Mouse (Mus musculus): ENCODE measurements around the gene Bco2.

The Bco2 gene

DNA sequence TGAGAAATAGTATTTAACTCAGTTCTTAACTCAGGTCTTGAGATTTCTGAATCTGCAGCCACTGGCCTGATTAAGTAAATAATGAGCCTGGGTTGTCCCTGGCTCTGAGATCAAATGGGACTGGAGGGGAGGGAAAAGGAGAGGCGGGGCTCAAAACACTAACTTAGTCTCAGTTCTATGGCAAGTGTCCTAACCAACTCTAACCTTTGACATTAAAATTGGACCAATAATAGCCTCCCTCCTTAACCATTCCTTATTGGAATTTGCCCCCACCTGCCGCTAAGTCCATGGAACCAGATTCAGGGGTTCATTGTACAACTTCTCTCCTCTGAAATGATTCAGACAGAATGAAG is at the start of gene Bco2:
Gene Bco2 (minus strand): TSS at position 88 of the 353 bp plus-strand sequence.
- peak; percentile 54 for DNase-seq (ENCODE audit: low read depth, low spot score)

GRCm38 (mm10) chr9:50604338-50604737 is 49.4 kb upstream of the Bco2 start:
- DNase-seq (ENCODE audit: low read depth, low spot score), result no peak

DNA sequence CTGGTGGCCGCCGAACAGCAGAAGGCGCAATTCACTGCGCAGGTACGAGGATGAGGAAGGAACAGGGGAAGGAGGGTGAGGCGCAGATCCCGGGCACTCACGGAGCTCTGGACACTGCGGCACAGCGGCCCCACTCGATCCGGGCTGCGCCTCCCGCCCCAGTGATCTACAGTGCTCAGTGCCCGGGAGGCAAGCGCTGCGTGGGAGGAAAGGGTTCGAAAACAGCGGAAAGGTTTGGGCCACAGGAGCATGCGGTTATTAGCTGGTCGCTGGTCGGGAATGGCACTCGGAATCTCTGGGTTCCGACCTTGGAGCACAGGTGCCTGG is 49.0 kb upstream of the Bco2 start:
- DNase-seq (ENCODE audit: low read depth, low spot score), result no peak

- peak; percentile 98 for DNase-seq (ENCODE audit: low read depth, low spot score)
These were observed 48.4 kb upstream of the Bco2 start, which contains the start of the genes Sdhd and Timm8b for GRCm38 (mm10) chr9:50603189-50603997. Sdhd (minus strand) TSS chr9:50603812. Timm8b (plus strand) TSS chr9:50603910.

- peak; percentile 68 for DNase-seq (ENCODE audit: low read depth, low spot score)
These were observed 47.3 kb upstream of the Bco2 start for GRCm38 (mm10) chr9:50602055-50602845.

- DNase-seq (ENCODE audit: low read depth, low spot score), result no peak
These were observed 46.6 kb upstream of the Bco2 start for GRCm38 (mm10) chr9:50601536-50601935.

DNA sequence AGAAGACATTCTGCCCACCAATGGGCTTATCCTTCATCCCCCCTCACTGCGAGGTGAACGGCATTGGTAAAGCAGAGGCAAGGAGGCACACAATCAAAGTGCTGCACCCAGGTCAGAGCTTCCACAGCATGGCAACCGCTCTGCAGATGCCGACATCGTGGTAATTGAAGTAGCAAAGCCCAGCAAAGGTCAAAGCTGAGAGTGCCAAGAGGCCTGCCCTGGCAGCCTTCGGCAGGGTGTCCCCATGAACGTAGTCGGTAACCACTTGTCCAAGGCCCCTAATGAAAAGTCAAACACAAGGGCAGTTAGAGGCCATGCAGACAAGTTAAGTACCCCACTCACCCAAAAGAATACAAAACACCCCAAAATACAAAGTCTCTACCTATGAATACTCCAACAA is 42.0 kb upstream of the Bco2 start:
- no peak for DNase-seq (ENCODE audit: low read depth, low spot score)

GRCm38 (mm10) chr9:50594794-50595417 is 39.9 kb upstream of the Bco2 start:
- no peak for DNase-seq (ENCODE audit: low read depth, low spot score)

DNA sequence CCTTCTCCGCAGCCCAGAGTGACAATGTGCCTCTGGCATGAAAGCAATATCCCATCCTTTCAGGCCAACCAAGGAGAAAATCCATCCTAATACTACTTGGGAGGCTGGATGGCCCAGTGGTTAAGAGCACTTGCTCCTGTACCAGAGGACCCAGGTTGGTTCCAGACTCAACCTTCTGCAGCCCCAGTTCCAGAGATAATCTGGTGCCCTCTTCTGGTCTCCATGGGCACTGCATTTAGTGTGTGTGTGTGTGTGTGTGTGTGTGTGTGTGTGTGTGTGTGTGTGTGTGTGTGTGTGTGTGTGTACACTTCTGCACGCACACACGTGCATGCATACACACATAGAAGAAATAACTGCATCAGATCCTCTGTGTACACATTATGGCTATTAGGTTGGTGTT is 38.6 kb upstream of the Bco2 start:
- DNase-seq (ENCODE audit: low read depth, low spot score), result peak; percentile 72

DNA sequence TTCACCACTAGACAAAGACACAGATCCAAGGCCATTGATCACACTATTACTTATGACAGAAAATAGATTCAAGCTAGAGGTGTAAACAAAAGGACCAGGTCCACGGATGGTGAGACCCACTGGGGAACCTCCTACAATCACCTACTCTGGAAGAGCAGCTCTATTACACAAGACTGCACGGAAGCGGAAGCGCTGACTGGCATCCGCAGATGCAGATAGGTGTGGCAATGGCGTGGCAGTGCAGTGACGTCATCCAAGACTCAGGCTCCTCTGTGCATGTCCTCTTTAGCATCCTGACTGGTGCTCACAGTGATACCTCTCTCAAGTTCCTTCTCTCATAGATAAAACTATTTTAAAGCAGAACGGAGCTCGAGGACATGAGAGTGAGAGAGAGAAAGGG is 38.0 kb upstream of the Bco2 start:
- DNase-seq (ENCODE audit: low read depth, low spot score), result peak; percentile 16

- no peak for DNase-seq (ENCODE audit: low read depth, low spot score)
These were observed 36.0 kb upstream of the Bco2 start for GRCm38 (mm10) chr9:50590856-50591518.

GRCm38 (mm10) chr9:50586955-50587354 is 32.0 kb upstream of the Bco2 start:
- no peak for DNase-seq (ENCODE audit: low read depth, low spot score)

GRCm38 (mm10) chr9:50585145-50585818 is 30.3 kb upstream of the Bco2 start:
- no peak for DNase-seq (ENCODE audit: low read depth, low spot score)

- no peak for DNase-seq (ENCODE audit: low read depth, low spot score)
These were observed 25.4 kb upstream of the Bco2 start for GRCm38 (mm10) chr9:50580370-50580769.

DNA sequence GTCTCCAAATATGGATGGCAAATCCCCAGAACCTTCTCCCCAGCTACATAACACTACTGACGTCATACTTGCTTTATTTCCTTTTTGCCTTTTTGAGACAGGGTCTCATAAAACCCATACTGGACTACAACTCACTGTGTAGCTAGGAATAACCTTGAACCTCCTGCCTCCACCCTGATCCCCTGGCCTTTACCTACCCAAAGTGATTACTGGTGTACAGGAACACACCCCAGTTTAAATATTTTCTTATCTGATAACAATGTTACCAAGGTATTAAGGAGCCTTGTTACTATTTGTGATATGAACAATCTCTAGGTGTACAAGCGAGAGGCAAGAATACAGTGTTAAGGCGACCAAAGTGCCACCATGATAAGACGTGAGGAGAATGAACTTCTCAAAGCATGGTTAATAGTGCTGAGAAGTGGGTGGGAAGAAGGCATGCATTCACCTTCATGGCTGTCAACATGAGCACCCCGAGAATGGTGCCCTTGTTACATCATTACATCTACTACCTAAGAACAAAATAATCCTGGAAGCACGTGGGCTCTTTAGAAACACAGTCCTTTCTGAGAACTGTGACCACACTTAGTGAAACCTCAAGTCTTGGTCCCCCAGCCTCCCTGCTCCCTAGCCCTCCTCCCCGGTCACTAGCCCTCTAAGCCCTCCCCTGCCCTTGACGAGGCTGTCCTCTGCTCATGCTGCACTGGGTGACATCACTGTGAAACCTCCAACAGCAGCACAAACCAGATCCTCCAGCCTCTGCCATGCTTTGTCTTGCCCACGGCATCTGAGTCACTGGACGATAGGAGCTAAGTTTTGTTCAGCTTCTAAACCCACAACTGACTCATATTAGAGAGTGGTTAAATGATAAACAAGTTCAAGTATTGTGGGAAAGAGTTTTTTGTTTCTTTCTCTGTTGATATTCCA is 14.9 kb upstream of the Bco2 start:
- DNase-seq (ENCODE audit: low read depth, low spot score), result no peak

DNA sequence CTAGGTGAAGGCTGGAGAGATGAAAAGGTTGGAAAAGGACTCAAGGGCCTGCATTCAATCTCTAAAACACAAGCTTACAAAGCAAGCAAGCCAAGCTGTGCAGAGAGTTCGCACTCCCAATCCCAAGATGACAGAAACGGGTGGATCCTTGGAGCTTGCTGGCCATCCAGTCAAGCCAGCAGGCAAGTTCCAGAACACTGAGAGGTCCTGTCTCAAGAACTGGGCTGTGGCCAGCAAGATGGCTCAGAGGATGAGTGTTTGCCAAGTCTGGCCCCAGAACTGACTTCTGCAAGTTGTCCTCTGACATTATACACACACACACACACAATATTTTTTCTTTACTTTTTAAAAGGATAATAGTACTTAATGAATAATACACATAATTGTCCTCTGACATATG is 12.9 kb upstream of the Bco2 start:
- no peak for DNase-seq (ENCODE audit: low read depth, low spot score)

GRCm38 (mm10) chr9:50567372-50567771 is 12.4 kb upstream of the Bco2 start:
- DNase-seq (ENCODE audit: low read depth, low spot score), result no peak

GRCm38 (mm10) chr9:50565940-50566339 is 11.0 kb upstream of the Bco2 start:
- no peak for DNase-seq (ENCODE audit: low read depth, low spot score)

- no peak for DNase-seq (ENCODE audit: low read depth, low spot score)
These were observed 10.2 kb upstream of the Bco2 start for GRCm38 (mm10) chr9:50565173-50565572.

- no peak for DNase-seq (ENCODE audit: low read depth, low spot score)
These were observed 7.0 kb upstream of the Bco2 start for GRCm38 (mm10) chr9:50561918-50562360.
